Mouse (Mus musculus): ENCODE measurements around the gene Ggt7.
"Not testable (repeated sequence)": the region's sequence is repeated elsewhere in the genome, so short reads cannot be mapped to it uniquely, and the experiment has no call there.

DNA sequence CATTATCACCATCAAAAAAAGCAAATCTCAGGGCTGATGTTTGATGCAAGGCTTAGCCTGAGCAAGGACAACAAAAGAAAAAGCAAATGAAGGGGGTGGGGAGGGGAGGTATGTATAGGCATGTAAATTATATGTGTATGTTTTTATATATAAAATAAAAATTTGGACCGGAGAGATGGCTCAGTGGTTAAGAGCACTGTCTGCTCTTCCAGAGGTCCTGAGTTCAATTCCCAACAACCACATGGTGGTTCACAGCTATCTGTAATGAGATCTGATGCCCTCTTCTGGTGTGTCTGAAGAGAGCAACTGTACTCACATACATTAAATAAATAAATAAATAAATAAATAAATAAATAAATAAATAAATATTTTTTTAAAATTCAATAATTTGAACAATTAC lies 70.1 kb downstream of the Ggt7 start:
- not testable (repeated sequence) for TF ChIP-seq NANOG (IDR thresholded peaks at IDR 0.05; ENCODE audit: borderline replicate concordance, low read length); CTCF (conservative IDR thresholded peaks at IDR 0.05; ENCODE audit: low read length); POU5F1 (IDR thresholded peaks at IDR 0.05; ENCODE audit: borderline replicate concordance, low read length)
